Mouse (Mus musculus) urinary bladder, postnatal 25 days (tissue): ENCODE data around the gene Ctsf.
"Not testable (repeated sequence)": the region's sequence is repeated elsewhere in the genome, so short reads cannot be mapped to it uniquely, and the experiment has no call there.

Source experiments
- DNase-seq: peaks from one replicate; pipeline ENCODE4 v3.0.0; 2022; ENCODE audit warnings: low spot score

The Ctsf gene

DNA sequence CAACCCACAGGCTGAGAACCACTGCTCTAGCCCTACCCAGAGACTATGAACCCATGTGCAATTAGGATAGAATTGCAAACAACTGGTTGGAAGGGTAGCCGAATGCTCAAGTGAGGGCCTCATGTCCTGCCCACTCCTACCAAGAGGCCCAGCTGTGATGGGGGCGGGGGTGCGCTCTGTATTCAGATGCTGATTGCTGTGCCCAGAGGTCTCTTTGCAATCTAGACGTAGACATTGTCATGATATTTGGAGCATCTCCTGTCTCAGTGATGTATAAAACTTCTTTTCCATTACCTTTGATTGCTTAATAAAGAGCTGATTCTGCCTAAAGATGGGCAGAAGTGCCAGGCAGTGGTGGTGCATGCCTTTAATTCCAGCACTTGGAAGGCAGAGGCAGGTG lies 5.1 kb upstream of the Ctsf start:
- no peak for DNase-seq

DNA sequence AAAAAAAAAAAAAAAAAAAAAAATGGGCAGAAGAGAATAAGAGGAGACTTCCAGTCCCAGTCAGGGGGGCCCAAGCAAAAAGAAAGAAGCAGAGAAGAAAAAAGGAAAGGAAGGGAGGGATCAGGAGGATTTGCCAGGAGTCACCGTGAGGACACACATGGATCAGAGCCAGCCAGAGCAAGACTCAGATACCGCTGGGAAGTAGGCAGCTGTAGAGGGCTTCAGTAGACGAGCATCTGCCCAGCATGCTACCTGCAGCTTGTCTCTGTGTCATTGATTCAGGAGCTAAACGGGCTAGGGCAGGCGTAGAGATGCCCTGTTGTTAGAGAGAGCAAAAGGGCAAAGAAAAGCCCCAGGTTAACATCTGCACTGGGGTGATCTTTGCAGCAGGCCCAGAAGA lies 4.6 kb upstream of the Ctsf start:
- no peak for DNase-seq

DNA sequence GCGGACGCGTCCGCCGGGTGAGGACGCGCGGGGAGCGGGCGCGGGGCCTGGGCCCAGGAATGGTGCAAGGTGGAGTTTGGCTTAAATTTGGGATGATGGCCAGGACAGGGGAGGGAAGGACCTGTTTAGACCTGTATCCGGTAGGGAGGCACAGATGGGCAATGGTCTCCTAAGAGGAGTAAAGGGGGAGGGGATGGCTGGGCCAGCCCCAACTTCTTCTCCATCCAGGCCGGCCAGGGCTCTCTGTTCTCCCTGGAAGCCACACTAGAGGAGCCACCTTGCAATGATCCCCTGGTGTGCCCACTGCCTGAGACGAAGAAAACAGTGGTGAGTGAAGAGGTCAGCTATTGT lies 515 bp downstream of the Ctsf start:
- no peak for DNase-seq

DNA sequence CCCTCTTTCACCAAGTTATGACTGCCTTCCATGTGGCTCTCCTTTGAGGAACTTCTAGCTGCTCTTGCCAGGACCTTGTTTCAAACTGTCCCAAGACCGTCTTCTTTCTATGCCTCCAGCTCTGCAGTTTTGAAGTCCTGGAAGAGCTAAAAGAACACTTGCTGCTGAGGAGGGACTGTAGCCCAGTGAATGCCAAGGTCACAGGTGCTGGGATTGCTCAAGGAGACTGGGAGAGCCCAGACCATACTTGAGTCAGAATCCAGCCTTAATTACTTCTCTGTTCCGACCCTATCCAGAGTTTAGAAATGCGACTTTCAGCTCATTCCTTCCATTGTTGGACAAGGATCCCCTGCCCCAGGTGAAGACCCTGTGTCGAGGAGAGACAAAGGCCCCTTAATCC lies 1.0 kb downstream of the Ctsf start:
- DNase-seq, result no peak

DNA sequence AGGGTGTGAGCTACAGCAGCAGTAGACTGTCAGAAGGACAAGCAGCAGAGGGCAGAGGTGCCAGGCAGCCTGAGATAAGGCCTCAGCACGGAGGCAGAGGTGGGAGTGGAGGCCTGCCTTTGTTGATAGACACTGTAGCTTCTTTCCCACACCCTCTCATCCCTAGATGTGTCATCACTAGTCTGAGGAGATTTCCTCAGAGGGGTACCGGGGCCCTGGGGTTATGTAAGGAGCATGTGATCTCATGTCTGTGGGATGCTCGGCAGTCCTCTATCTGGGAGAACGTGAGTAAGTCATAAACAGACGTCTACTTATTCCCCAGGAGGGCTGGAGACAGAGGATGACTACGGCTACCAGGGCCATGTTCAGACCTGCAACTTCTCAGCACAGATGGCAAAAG lies 4.2 kb downstream of the Ctsf start:
- no peak for DNase-seq

DNA sequence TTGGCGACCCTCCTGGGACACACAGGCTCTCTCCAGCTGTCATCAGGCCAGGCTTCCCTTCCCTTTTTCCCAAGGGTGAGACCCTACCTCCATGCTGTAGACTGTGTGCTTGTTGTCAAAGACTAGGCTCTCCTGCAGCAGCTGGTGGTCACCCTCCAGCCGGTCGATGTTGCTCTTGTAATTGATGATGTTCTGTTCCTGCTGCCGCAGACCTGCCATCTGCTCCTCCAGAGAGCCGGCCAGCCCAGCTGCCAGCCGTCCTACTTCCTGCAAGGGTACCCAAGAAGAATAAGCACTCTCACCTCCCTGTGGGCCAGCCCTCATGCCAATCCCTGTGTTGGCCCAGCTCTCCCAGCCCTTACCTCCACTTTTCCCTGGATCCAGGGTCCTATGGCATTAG lies 8.1 kb downstream of the Ctsf start:
- DNase-seq, result no peak

DNA sequence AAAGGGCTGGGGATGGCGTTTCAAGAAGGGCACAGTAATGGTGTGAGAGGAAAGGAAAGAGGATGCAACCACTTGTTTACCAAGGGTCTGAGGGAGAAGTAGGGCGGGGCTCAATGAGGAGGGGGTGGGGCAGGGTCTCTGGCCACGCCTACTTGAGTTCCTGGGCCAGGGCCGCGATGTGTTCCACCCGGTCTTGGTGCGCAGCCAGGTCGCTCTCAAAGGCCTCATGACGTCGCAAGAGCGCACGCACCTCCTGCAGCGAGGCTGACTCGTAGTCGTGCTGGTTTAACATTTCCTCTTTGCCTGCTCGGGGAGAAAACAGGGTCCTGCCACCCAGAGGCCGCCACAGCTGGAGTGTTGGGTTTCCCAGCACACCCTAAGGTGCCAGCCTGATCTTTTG lies 10.2 kb downstream of the Ctsf start:
- no peak for DNase-seq

DNA sequence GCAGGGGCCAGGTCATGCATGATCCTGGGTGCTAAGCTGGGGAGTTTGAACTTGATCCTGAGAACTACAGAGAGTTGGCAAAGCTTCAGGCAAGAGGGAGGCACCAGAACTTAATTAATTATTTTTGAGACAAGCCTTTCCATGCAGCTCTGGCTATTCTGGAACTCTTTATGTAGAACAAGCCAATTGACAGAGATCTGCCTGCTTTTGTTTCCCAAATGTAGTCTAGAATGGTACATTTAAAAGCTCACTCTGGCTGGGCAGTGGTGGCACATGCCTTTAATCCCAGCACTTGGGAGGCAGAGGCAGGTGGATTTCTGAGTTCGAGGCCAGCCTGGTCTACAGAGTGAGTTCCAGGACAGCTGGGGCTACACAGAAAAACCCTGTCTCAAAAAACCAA lies 19.7 kb downstream of the Ctsf start:
- DNase-seq, result not testable (repeated sequence)

DNA sequence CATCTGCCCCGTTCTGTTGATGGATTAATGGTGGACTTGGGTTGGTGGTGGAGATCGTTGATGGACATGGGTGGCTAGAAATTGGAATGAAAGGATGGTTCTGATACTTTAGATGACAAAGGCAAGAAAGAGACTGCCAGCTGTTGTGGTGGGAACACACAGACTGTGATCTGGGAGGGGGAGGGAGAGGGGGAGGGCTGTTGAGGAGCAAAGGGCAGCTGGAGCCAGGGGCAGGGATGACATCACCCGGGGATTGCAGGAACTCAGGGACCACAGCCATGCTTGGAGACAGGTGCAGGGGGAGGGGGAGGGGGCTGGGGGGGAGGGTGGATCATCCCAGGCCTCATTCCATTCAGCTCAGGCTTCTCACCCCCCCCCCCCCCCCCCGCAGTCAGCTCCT lies 21.3 kb downstream of the Ctsf start:
- no peak for DNase-seq

DNA sequence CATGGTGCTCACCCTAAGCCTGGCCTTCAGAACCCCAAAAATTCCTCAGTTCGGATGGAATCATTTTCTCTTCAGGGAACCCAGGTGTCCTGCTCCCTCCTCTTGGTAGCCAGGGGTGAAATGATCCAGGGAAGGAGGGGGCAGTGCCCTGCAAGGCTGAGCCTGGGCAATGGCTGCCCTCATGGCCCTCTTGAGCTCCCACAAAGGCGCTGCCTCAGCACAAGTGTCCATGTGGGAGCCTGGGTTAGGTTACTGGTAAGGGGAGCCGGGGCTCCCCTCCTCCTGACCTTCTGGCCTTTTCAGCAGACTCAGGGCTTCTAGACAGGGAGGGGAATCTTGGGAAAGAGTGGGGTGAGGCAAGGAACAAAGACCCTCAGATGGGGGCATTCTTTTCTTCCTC lies 21.8 kb downstream of the Ctsf start:
- DNase-seq, result no peak

DNA sequence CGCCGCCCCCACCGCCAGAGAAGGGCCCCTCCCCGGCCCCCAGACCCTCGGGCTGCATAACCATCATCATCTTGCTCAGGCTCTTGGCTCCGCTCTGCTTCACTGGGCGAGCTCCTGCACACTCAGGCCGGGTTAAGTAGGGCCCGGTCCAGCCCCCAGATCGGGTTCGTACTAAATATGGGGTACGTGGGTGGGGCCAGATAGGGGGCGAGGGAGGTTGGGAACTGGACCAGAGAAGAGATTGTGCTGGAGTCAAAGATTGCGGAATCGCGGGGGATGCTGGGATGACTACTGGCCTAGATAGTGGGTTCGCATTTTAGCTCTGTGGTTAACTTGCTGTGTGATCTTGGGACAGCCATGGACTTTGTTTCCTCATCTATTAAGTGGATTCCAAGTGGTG lies 22.9 kb downstream of the Ctsf start, which contains the start of gene Actn3:
TSS of gene Actn3 (minus strand) at position 125 of the 400 bp plus-strand sequence.
- peak; percentile 15 for DNase-seq

DNA sequence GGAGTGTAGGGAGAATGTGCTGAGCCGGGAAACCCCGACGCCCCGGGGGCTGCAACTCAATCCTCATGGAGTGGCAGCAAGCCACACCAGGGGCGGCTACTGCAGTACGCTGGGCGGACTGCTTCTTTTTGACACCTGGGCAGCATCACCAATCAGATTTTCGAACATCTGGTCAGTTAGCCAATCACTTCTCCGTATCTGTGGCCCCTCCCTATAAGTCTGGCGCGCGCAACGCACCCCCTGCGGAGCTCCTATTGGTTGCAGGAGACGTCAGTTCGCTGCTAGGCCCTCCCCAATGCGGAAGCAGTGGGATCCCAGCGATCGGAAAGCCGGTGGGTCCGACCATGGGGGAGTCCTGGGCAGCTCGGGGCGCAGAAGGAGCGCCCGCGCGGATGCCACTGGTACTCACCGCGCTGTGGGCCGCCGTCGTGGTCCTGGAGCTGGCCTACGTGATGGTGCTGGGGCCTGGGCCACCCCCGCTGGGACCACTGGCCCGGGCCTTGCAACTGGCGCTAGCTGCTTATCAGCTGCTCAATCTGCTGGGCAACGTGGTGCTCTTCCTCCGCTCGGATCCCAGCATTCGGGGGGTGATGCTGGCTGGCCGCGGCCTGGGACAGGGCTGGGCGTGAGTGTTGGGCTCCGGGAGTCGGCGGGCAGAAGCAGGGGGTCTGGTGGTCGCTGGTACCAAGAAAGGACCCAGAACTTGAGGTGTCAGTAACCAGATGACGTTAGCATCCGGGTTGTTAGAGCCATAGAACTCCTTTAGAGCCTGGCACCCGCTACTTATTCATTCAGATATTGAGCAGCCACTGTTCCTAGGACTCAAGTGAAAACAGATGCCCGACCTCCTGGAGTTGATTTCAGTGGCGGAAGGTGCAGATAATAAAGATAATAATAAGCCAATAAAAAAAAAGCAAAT lies 23.7 kb downstream of the Ctsf start, which contains the start of gene Zdhhc24:
TSS of gene Zdhhc24 (plus strand) at position 264 of the 919 bp plus-strand sequence.
- peak; percentile 96 for DNase-seq

DNA sequence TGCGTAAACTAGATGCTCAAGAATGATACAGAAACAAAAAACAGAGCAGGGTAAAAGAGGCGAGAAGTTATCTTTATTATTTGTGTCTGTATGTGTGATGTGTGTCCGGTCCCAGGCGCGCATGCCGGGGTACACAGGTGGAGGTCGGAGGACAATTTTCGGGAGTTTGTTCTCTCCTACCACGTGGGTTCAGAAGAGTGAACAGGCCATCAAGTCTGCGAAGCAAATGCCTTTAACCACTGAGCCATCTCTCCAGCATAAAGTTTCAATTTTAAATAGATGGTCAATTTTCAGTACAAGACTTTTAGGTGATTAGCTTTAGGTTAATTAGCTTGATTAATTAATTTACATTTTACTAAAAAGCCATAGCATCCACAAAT lies 24.4 kb downstream of the Ctsf start:
- DNase-seq, result no peak

DNA sequence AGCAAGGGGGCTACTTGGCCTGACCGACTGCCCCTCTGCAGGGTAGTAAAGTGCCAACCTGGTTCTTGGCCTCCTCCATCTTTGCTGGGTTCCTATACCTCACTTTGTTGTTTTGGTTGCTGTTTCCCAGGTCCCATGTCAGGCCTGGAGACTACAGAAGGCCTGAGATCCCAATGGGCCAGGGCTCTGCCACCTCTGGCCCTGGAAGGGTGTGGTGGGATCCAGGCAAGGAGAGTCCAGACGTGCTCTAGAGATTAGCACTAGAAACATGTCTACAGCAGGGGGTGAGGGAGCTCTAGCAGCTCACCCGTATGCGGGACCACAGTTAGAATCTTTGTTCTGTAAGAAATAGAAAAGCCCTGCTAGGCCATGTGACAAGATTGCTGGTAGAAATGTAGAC lies 29.0 kb downstream of the Ctsf start:
- DNase-seq, result no peak

DNA sequence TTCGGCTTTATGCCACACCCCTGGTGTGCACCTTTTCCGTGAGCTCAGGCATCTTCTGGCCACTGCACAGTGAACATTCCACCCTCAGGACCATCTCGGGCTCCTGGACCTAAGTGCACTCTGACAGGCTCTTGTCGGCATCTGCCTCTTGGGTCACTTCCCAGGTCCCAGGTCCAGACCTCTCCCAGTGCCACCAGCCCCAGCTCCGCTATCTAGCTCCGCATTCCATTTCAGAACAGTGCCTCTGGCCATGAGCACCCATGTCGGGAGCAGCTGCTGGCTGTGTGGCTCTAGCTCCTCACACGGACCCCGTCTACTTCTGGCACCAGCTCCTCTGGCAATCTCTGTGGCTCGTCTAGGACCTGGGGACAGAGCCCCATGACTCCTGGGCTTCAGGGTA lies 34.9 kb downstream of the Ctsf start:
- no peak for DNase-seq

DNA sequence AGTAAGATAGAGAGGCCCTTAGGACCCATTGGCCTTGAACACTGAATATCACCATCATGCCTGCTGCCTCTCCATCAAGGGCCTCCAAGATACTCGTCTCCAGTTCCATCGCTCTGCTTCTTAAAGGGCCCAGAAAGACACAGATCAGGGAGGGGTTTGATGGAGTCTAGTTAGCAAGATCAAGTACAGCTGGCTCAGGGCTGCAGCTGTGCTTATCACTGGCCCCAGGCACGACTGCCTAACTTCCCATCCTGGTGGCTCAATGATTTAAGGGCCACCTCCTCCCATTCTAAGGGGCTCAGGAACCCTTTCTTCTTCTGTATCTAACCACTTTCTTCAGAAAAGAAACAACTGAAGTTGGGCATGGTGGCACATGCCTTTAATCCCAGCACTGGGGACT lies 36.9 kb downstream of the Ctsf start:
- DNase-seq, result no peak

DNA sequence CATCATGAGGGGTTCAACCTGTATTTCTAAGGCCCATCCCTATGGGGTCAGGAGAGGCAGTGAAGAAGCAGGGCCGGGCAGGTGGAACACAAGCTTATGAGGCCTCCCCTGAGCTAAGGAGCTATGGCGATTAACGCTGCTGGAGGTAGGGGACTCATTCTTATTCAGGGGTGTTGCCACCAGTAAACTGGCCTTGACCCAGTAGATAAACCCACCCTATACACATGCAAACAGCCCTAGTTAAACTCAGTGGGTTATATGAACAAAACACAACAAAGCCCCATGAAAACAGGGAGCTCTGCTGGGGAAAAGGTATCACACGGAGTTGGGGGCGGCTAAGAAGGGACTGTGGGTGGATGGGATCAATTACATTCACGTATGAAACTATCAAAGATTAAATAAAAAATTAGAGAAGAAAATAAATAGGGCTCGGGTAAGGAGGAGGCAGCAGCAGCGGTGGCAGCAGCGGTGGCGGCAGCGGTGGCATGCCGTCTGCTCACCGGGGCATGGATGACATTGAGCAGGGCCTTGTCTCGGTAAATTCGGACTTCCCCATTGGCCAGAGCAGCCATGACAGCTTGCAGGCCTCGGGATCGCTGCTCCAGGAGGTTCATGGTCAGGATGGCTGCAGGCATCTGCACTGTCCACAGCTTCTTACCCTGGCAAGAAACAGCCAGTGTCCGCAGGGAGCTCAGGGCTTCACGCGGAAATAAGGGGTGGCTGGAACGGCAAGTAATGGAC lies 42.0 kb downstream of the Ctsf start:
- no peak for DNase-seq

DNA sequence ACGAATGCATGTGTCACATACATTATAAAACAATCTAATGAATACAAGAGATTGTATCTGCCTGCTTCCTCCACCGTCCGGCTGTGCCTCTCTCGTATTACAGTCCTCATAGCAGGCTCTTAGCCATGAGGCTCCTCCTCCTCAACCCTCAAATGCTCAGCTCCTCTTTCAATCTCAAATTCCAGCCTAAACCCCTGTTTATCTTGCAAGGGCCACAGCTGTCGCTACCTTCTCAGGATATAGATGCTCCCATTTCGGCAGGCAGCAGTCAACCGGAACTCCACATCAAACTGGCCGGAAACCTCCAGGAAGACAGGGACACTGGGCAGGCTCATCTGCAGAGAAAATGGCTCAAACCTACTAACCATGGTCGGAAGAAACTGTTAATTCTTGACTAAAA lies 44.0 kb downstream of the Ctsf start:
- DNase-seq, result no peak

DNA sequence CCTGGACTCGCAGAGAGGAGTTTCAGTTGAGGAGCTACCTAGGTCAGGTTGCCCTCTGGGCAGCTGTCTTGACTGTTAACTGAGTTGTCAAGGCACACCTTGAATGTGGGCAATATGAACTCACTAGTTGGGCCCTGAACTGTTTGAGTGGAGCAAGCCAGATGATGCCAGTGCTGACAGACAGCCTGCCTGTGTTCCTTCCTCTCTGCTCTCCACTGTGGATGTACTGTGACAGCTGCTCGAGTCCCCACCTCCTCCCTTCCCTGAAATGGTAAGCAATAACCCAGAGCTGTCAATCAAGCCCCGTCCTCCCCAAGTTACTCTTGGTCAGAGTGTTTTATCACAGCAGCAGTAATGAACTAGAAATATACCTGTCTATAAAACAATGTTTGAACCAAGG lies 45.0 kb downstream of the Ctsf start:
- DNase-seq, result no peak

DNA sequence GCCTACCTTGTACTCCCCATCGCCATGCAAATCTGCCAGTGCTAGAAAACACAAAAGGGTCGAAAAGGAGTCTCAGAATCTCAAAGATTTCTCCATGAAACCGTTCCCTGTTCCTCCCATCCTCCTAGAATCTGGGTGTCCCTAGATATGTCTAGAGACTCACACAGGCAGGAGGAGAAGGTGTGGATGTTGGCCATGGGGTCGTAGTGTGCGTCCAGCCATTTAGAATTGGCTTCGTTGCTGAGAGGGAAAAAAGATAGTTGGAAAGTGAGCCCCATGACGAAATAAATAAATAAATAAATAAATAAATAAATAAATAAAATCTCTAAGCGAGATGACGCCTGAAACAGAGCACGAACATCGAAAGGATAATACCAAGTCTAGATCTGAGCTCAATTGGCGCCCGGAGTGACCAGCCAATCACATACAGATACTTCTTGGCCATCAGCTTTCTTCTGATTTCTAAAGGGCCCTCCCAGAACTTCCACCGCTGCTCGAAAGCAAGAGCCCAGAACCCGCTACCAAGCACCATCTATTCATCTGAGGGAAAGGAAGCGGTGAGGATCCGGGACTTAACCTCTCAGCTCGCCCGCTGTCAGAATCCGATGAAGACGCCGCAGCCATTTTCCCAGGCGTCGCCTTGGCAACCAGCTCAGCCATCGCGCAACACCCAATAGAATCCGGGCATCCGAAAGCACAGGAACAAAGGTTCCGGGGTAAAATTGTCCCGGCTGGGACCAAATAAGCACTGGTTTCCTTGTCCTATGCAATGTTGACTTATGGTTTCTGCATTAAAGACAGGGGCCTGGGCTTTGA lies 51.3 kb downstream of the Ctsf start, which contains the start of gene Bbs1:
TSS of gene Bbs1 (minus strand) at position 650 of the 816 bp plus-strand sequence.
- DNase-seq, result peak; percentile 78

DNA sequence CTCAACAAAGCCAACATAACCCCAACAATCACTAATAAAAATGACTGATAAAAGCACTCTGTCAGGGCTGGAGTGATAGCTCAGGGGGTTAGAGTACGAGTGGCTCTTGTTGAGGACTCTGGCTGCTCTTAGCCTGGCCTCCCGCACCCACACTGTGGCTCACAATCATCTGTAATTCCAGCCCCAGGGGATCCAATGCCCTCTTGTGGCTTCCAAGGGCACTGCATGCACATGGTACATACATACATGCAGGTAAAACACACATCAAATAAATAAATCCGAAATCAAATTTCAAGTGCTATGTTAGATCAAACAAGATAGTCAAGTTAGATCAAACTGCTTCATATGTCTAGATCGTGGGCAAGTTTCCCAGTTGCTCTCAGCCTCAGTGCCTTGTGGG lies 53.2 kb downstream of the Ctsf start:
- no peak for DNase-seq

DNA sequence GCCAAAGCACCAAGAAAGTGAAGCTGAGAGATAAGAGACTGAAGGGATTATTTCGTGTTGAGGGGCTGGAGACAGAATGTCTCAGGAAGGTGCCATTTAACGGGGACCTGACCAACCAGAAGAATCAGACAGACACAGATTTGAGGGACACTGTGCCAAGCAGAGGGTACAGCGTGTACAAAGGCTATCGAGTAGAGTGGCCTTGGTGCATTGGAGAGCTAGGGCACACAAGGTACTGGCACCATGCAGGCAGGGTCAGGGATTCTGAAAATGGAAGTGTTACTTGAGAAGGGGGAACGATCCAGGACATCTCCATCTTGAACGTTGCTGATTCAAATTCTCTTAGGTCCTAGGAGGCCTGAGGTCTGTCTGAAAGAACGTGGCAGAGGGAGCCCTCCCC lies 54.4 kb downstream of the Ctsf start:
- no peak for DNase-seq
